Mouse (Mus musculus): ENCODE data around the gene Dusp14. TPM values are rescaled to one million over a fixed set of nuclear protein-coding genes. Genes with fewer than 3 reads are reported as not detected.

The Dusp14 gene
- polyA plus RNA-seq (2012; rRNA removed), result 1.8 and 1.9 TPM in 2 replicates

GRCm38 (mm10) chr11:84069034-84069370 is at the start of gene Dusp14:
Gene Dusp14, minus strand, starts transcription at chr11:84069261.
- no peak for DNase-seq (ENCODE audit: low read depth in 1 of 2, low spot score in 2 of 2)

GRCm38 (mm10) chr11:84117431-84117830 is 48.4 kb upstream of the Dusp14 start:
- no peaks in the 10 kb centered on the region for H3K4me1 ChIP-seq (ENCODE audit: control insufficient read depth, insufficient read depth, insufficient read length)
- no peak overlapping the region for H3K4me3 ChIP-seq (ENCODE audit: extremely low read depth, insufficient read depth, insufficient read length)
- no peak for TF ChIP-seq POLR2A (IDR thresholded peaks at IDR 0.05; ENCODE audit: low read depth, low read length)
- no peak for TF ChIP-seq CTCF (IDR thresholded peaks at IDR 0.05; ENCODE audit: extremely low read depth, insufficient read depth, insufficient read length, insufficient replicate concordance)
- no peak overlapping the region for H3K27ac ChIP-seq (ENCODE audit: insufficient read depth, low read length)
- H3K36me3 ChIP-seq (ENCODE audit: control insufficient read depth, insufficient read depth, low read length), result peaks cover 3% of the 10 kb centered on the region
- no peak for DNase-seq (ENCODE audit: low read depth in 1 of 2, low spot score in 2 of 2)
- H3K27me3 ChIP-seq (ENCODE audit: control insufficient read depth, insufficient read depth, low read length), result no peaks in the 10 kb centered on the region
- 94% methylated on average over 4 of the region's 4 CpGs for WGBS

More at GRCm38 (mm10) chr11:84069034-84069370, at the start of gene Dusp14:
- Histone ChIP-seq H3K4me3 (ENCODE audit: extremely low read depth, insufficient read depth, insufficient read length) (peak within 1 kb of the TSS; percentile 66), H3K27me3 (ENCODE audit: control insufficient read depth, insufficient read depth, low read length) (peaks cover 17% of the 10 kb centered on the region), H3K36me3 (ENCODE audit: control insufficient read depth, insufficient read depth, low read length) (no peaks in the 10 kb centered on the region), H3K27ac (ENCODE audit: insufficient read depth, low read length) (no peak within 1 kb of the TSS), H3K4me1 (ENCODE audit: control insufficient read depth, insufficient read depth, insufficient read length) (peaks cover 8% of the 10 kb centered on the region)
- TF ChIP-seq CTCF (IDR thresholded peaks at IDR 0.05; ENCODE audit: extremely low read depth, insufficient read depth, insufficient read length, insufficient replicate concordance) (no peak), POLR2A (IDR thresholded peaks at IDR 0.05; ENCODE audit: low read depth, low read length) (no peak)
- WGBS, result 8% methylated on average over 11 of the region's 11 CpGs

GRCm38 (mm10) chr11:84116221-84116620 is 47.2 kb upstream of the Dusp14 start:
- H3K4me3 ChIP-seq (ENCODE audit: extremely low read depth, insufficient read depth, insufficient read length), result no peak overlapping the region
- no peak for DNase-seq (ENCODE audit: low read depth in 1 of 2, low spot score in 2 of 2)
- H3K4me1 ChIP-seq (ENCODE audit: control insufficient read depth, insufficient read depth, insufficient read length), result no peaks in the 10 kb centered on the region
- WGBS, result 70% methylated on average over 2 of the region's 2 CpGs
- TF ChIP-seq POLR2A (IDR thresholded peaks at IDR 0.05; ENCODE audit: low read depth, low read length) (no peak), CTCF (IDR thresholded peaks at IDR 0.05; ENCODE audit: extremely low read depth, insufficient read depth, insufficient read length, insufficient replicate concordance) (no peak)
- peaks cover 3% of the 10 kb centered on the region for H3K36me3 ChIP-seq (ENCODE audit: control insufficient read depth, insufficient read depth, low read length)
- no peaks in the 10 kb centered on the region for H3K27me3 ChIP-seq (ENCODE audit: control insufficient read depth, insufficient read depth, low read length)
- H3K27ac ChIP-seq (ENCODE audit: insufficient read depth, low read length), result no peak overlapping the region

- Histone ChIP-seq H3K36me3 (ENCODE audit: control insufficient read depth, insufficient read depth, low read length) (peaks cover 3% of the 10 kb centered on the region), H3K4me1 (ENCODE audit: control insufficient read depth, insufficient read depth, insufficient read length) (no peaks in the 10 kb centered on the region), H3K4me3 (ENCODE audit: extremely low read depth, insufficient read depth, insufficient read length) (no peak overlapping the region), H3K27ac (ENCODE audit: insufficient read depth, low read length) (no peak overlapping the region), H3K27me3 (ENCODE audit: control insufficient read depth, insufficient read depth, low read length) (no peaks in the 10 kb centered on the region)
- 94% methylated on average over 9 of the region's 9 CpGs for WGBS
- TF ChIP-seq POLR2A (IDR thresholded peaks at IDR 0.05; ENCODE audit: low read depth, low read length) (no peak), CTCF (IDR thresholded peaks at IDR 0.05; ENCODE audit: extremely low read depth, insufficient read depth, insufficient read length, insufficient replicate concordance) (no peak)
- no peak for DNase-seq (ENCODE audit: low read depth in 1 of 2, low spot score in 2 of 2)
Measured at GRCm38 (mm10) chr11:84115646-84116045, 46.6 kb upstream of the Dusp14 start.

- DNase-seq (ENCODE audit: low read depth in 1 of 2, low spot score in 2 of 2), result no peak
- H3K4me3 ChIP-seq (ENCODE audit: extremely low read depth, insufficient read depth, insufficient read length), result no peak overlapping the region
- no peaks in the 10 kb centered on the region for H3K27me3 ChIP-seq (ENCODE audit: control insufficient read depth, insufficient read depth, low read length)
- TF ChIP-seq POLR2A (IDR thresholded peaks at IDR 0.05; ENCODE audit: low read depth, low read length) (no peak), CTCF (IDR thresholded peaks at IDR 0.05; ENCODE audit: extremely low read depth, insufficient read depth, insufficient read length, insufficient replicate concordance) (no peak)
- H3K27ac ChIP-seq (ENCODE audit: insufficient read depth, low read length), result no peak overlapping the region
- H3K4me1 ChIP-seq (ENCODE audit: control insufficient read depth, insufficient read depth, insufficient read length), result no peaks in the 10 kb centered on the region
- no peaks in the 10 kb centered on the region; the same call in 1 of the 2 replicates for H3K36me3 ChIP-seq (ENCODE audit: control insufficient read depth, insufficient read depth, low read length)
- 92% methylated on average over 5 of the region's 5 CpGs for WGBS
Measured at GRCm38 (mm10) chr11:84113623-84114022, 44.6 kb upstream of the Dusp14 start.

GRCm38 (mm10) chr11:84107137-84107536 is 38.1 kb upstream of the Dusp14 start:
- WGBS, result 62% methylated on average over 2 of the region's 2 CpGs
- peaks cover 5% of the 10 kb centered on the region for H3K36me3 ChIP-seq (ENCODE audit: control insufficient read depth, insufficient read depth, low read length)
- DNase-seq (ENCODE audit: low read depth in 1 of 2, low spot score in 2 of 2), result no peak
- no peak overlapping the region for H3K4me3 ChIP-seq (ENCODE audit: extremely low read depth, insufficient read depth, insufficient read length)
- no peaks in the 10 kb centered on the region for H3K4me1 ChIP-seq (ENCODE audit: control insufficient read depth, insufficient read depth, insufficient read length)
- no peaks in the 10 kb centered on the region for H3K27me3 ChIP-seq (ENCODE audit: control insufficient read depth, insufficient read depth, low read length)
- no peak overlapping the region for H3K27ac ChIP-seq (ENCODE audit: insufficient read depth, low read length)
- TF ChIP-seq CTCF (IDR thresholded peaks at IDR 0.05; ENCODE audit: extremely low read depth, insufficient read depth, insufficient read length, insufficient replicate concordance) (no peak), POLR2A (IDR thresholded peaks at IDR 0.05; ENCODE audit: low read depth, low read length) (no peak)

- Histone ChIP-seq H3K4me3 (ENCODE audit: extremely low read depth, insufficient read depth, insufficient read length) (no peak overlapping the region), H3K27me3 (ENCODE audit: control insufficient read depth, insufficient read depth, low read length) (no peaks in the 10 kb centered on the region), H3K27ac (ENCODE audit: insufficient read depth, low read length) (no peak overlapping the region), H3K36me3 (ENCODE audit: control insufficient read depth, insufficient read depth, low read length) (peaks cover 5% of the 10 kb centered on the region), H3K4me1 (ENCODE audit: control insufficient read depth, insufficient read depth, insufficient read length) (no peaks in the 10 kb centered on the region)
- no peak for DNase-seq (ENCODE audit: low read depth in 1 of 2, low spot score in 2 of 2)
- 96% methylated on average over 6 of the region's 6 CpGs for WGBS
- TF ChIP-seq CTCF (IDR thresholded peaks at IDR 0.05; ENCODE audit: extremely low read depth, insufficient read depth, insufficient read length, insufficient replicate concordance) (no peak), POLR2A (IDR thresholded peaks at IDR 0.05; ENCODE audit: low read depth, low read length) (no peak)
Measured at GRCm38 (mm10) chr11:84104036-84104435, 35.0 kb upstream of the Dusp14 start.
